Mouse (Mus musculus) G1E (cell line): ENCODE measurements around the gene Ank3.

Source experiments
- CTCF ChIP-seq: IDR thresholded peaks from 2 replicates; pipeline ENCODE4 v1.5.1; 2012; ENCODE audit warnings: low read depth, low read length, inconsistent platforms, mixed read lengths
- GATA1 ChIP-seq: IDR thresholded peaks from 2 replicates; pipeline ENCODE4 v1.6.1; 2012; ENCODE audit warnings: borderline replicate concordance, low read length, inconsistent platforms, mixed read lengths

- TF ChIP-seq CTCF: no peak
- no peak for TF ChIP-seq GATA1
Measured at GRCm38 (mm10) chr10:69398197-69398762, 293 bp upstream of the Ank3 start.
